Mouse (Mus musculus) frontal cortex, postnatal 10 days (tissue): ENCODE results near the gene Itga4.

ENCODE experiments used
- DNase-seq, 2 experiments: peaks; one replicate each; pipeline ENCODE4 v3.0.0; 2022; ENCODE audit warnings: low spot score in 2 of 2, mixed read lengths in 1 of 2

Itga4 gene

GRCm38 (mm10) chr2:79255192-79256000 lies at the start of gene Itga4:
TSS of gene Itga4 (plus strand) at chr2:79255426.
- DNase-seq, result peak; percentile 47 to 62

DNA sequence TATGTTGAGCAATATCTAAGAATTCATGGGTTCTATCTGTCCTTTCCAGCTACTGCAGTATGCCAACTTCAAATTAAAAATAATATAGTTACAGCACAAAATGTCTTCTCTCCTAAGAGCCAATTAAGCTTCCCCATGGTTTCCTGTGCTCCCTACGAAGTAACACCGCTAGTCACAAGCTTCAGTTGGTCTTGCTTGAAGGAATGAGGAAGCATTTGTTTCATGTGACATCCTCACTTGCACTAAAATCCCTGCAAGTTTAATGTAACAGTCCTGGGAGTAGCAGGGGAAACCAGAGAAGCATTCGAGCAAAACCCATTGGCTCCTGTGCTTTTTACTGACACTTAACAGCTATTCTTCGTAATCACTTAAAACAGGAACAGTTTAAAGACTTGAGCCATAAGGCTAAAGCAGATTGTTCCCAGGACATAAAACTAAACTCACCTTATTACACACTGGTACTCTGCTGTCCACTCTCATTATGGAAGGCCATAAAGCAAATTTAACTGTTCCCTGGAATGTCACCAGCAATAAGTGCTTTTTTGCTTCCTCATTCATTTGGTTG lies 49.0 kb upstream of the Itga4 start:
- no peak for DNase-seq

DNA sequence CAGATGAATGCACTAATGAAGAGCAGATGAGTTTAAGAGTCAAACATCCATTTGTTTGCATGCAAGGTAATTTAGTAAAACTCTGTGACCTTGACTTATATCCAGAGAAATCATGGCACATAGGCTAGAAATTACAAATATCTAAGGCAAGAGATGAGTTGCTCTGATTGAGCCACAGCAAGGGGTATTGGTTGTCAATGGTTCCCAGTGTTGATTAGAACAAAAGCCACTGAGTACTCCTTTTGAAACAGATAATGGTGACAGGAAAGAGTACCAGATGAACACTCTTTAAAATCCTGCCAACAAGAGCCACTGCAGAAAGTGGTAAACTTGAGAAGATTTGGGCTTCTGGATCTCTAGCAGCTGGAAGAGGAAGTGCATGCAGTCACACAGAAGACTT lies 40.2 kb upstream of the Itga4 start:
- DNase-seq, result no peak

DNA sequence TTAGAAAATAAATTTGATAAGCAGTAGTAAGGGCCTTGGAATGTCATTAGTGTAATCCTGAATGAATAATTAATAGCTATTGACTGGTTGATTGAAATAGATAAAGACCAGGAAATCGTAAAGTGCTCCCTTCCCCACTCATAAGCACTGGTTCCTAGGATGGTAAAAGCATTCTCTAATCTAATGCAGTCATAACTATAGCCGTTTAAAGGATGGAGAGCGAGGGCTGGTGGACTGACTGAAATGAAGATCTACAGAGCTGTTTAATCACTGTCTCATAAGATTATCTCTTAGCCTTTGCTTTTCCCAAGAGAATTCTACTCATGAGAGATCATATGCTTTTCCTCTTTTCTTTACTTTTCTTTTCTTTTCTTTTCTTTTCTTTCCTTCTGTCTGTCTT lies 39.7 kb upstream of the Itga4 start:
- no peak for DNase-seq

DNA sequence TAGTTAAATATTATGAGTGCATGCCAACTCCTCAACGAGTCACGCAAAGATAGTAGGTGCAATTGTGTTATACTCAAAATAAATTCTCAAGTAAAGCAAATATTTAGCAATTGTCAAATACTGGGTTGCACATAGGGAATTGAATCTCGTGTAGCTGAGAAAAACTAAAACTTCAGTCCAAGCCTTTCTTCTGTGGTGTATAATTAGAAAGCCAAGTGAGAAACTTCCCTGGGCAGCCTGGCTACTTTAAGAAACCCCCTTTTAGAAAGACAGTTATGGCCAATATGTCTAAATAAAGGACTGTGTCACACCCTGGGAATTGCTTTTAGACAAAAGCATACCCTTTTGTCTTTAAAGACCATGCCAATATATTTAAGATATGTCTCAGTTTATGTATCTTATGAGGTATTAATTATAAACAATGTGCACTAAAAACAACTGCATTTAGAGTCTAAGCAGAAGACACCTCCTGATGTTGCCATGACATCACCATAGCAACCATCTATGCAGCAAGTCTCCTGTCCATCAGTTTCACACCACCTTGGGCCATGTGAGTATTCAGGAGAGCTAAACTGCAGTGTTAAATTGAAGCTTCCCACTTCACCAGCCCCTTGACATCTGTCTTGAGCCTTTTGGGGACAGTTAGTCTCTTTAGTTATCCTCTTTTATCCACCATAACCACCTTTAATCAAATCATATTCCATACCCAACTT lies 30.4 kb upstream of the Itga4 start:
- DNase-seq, result no peak

- no peak for DNase-seq
Measured at GRCm38 (mm10) chr2:79227805-79228241, 27.4 kb upstream of the Itga4 start.

GRCm38 (mm10) chr2:79231056-79231949 lies 23.9 kb upstream of the Itga4 start:
- no peak for DNase-seq

DNA sequence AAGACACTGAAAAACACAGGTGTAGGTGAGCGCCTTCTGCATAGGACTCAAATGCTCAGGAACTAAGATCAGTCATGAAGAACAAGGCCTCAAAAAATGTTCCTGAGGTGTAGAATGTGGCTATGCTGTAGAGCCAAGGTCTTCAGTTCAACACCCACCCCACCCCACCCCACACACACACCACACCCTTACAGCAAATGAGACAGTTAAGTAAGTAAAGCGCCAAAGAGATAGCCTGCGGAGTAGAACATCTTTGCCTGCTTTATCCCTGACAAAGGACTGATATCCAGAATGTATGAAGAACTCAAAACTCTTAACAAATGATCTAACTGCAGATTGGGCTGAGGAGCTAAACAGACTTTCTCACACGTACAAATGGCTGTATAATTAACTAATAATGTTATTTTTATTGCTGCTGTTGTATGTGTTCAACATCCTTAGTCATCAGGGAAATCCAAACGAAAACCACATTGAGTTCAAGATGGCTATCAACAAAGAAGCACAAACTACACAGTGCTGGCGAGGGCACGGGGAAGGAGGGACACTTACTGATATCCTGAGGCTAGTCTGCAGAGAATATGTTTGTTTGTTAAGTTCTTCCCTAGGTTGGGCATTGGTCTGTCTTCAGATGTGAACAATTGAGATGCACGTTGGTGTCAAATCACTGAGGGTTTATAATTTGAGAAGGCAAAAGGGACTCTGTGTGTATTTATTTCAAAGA lies 19.3 kb upstream of the Itga4 start:
- no peak for DNase-seq

DNA sequence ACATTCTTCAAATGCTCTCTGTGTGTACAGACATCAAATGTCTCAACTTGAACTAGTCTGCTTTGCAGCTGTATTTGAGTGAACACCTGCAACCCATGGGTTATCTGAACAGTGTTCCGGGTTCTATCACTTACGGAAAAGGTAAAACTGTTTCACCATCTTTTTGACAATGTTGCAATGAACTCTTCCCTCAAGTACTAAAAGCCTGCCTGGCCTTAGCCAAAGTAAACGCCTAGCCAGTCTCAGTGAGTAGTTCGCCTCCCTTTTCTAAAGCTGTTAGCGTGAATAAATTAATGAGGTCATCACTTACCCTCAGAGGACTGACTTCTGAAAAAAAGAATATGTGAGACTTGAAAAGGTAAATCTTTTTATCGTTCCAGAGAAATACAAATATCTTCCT lies 18.0 kb upstream of the Itga4 start:
- no peak for DNase-seq

- DNase-seq, result no peak
Measured at GRCm38 (mm10) chr2:79244276-79244675, 10.9 kb upstream of the Itga4 start.

- no peak for DNase-seq
Measured at GRCm38 (mm10) chr2:79244743-79245142, 10.5 kb upstream of the Itga4 start.

DNA sequence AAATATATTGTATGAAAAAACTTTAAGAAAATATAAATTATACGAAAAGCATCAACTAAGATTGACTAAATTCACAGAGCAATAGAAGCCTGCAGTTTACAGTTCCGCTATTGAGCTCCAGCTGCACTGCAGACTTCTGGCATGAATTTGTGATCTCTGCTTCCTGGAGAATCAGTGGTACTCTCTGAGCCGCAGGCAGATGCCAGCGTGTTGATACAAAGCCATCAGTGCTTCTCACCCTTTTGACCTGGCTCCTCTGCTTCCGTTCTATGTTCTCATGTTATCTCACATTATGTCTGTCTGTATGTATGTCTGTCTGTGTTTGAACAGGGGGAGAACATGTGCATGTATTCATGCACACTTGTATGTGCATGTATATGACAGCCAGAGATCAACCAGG lies 6.9 kb upstream of the Itga4 start:
- DNase-seq, result no peak

- DNase-seq, result no peak
Measured at GRCm38 (mm10) chr2:79250510-79250909, 4.7 kb upstream of the Itga4 start.

DNA sequence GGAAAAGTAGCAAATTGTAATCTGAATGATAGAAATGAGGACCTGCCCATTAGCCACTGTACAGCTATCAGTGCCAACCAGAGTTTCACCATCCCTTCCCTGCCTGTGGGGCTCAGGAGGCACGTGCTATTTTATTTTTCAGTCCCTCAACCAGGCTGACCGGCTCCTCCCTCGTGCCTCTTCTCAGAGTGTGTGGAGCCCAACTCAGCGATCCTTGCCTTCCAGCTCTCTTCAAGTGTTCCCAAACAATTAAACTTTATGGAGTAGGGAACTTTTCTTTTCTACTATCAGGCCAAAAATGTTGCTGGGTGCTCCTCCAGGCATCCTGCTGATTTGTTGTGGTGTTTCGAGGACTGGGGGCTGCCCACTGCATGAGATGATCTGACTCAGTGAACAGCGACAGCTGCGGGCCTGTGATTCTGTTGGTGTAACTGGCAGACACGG lies 1.4 kb upstream of the Itga4 start:
- DNase-seq, result no peak

DNA sequence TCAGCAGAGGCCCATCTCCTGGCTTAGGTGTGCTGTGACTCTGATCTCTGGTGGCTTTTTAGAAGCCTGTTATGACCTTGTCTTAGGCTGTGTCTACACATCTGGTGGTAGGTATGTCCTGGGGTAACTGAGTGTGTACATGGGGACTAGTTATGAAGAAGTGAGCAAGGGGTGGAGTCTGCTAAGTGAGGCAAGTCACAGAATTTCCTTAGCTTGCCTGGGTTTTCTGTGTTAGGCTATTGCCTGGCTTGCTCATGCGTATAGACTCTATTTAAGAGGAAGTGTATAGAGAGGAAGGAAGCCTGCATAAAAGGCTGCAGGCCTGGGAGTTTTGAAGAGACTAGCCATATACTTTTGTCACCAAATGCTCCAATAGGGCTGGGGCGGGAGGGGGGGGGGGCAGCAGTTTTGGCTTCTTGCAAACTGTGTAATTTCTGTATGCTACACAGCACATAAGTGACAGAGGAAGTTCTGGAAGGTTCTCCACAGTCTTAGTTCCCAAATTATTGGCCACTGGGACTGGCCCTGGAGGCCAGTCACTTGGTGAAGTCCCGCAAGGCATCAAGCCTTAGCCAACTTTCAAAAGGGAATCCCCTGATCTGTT lies 536 bp upstream of the Itga4 start:
- DNase-seq, result no peak

- no peak for DNase-seq
Measured at GRCm38 (mm10) chr2:79256001-79256339, 744 bp downstream of the Itga4 start.

GRCm38 (mm10) chr2:79256376-79256775 lies 1.1 kb downstream of the Itga4 start:
- no peak for DNase-seq

- DNase-seq, result no peak
Measured at GRCm38 (mm10) chr2:79256880-79257279, 1.7 kb downstream of the Itga4 start.

DNA sequence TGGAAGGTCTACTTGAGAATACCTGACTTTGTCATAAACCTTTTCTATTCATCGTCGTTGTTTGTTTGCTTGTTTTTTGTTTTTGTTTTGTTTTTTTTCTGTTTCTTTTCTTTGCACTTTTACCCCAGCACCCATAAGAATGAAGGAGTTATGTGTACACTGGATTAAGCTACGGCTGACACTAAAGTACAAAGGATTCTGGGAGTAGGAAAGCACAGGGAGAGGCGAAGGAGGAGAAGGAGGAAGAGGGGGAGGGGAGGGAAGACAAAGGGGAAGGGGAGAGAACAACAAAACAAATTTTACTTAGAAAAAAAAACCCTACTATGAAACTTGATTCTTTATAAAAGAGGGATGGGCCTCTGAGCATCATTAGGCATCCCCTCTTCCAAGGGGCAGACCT lies 2.2 kb downstream of the Itga4 start:
- DNase-seq, result no peak

GRCm38 (mm10) chr2:79259326-79259725 lies 4.1 kb downstream of the Itga4 start:
- no peak for DNase-seq

DNA sequence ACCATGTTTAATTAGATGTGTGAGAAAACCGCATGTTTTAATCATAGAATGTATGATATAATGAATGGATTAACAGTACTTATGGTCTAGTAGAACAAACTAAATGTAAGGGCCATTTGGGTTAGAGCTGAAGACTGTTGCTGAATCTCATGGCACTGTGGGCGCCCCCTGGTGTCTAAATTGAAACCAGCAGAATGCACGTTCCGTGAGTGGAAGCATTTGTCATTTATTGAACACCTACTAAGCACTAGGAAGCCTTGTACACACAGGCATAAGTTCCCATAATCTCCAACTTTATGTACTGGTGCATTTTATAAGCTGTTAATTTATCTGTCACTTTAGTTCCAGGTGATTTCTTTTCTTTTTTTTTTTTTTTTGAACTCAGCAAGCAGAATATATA lies 10.4 kb downstream of the Itga4 start:
- no peak for DNase-seq
